Mouse (Mus musculus) CH12.LX (cell line): ENCODE results near the gene Dact3.

ENCODE experiments used
- CHD1 ChIP-seq: IDR thresholded peaks from 2 replicates; pipeline ENCODE4 v1.6.1; 2012; ENCODE audit warnings: low read depth, low read length, improper control_type of control experiment, inconsistent platforms
- CTCF ChIP-seq, 2 experiments: IDR thresholded peaks in 1 of 2; conservative IDR thresholded peaks in 1 of 2; 2 replicates each; pipeline ENCODE4 v1.5.1; 2011 to 2012; ENCODE audit warnings: low read depth in 2 of 2, low read length in 2 of 2, improper control_type of control experiment in 1 of 2, inconsistent platforms in 1 of 2, mild to moderate bottlenecking in 1 of 2, moderate library complexity in 1 of 2
- MAFK ChIP-seq: IDR thresholded peaks from 2 replicates; pipeline ENCODE4 v1.6.1; 2011; ENCODE audit warnings: low read length, improper control_type of control experiment; ENCODE audit not compliant: insufficient replicate concordance
- MAX ChIP-seq: IDR thresholded peaks from 2 replicates; pipeline ENCODE4 v1.6.1; 2011; ENCODE audit warnings: low read length, improper control_type of control experiment
- POLR2A ChIP-seq: IDR thresholded peaks from 2 replicates; pipeline ENCODE4 v1.6.1; 2011; ENCODE audit warnings: low read depth, mild to moderate bottlenecking, improper control_type of control experiment, low read length
- SIN3A ChIP-seq: IDR thresholded peaks from 2 replicates; pipeline ENCODE4 v1.6.1; 2012; ENCODE audit warnings: low read length, improper control_type of control experiment, inconsistent platforms
- TBP ChIP-seq: conservative IDR thresholded peaks from 2 replicates; pipeline ENCODE4 v1.6.1; 2011; ENCODE audit warnings: low read depth, low read length, improper control_type of control experiment
- TCF12 ChIP-seq: IDR thresholded peaks from 2 replicates; pipeline ENCODE4 v1.6.1; 2014; ENCODE audit warnings: low read depth, mild to moderate bottlenecking, inconsistent platforms, low read length, improper control_type of control experiment
- USF1 ChIP-seq: IDR thresholded peaks from 2 replicates; pipeline ENCODE4 v1.6.1; 2014; ENCODE audit warnings: low read depth, mild to moderate bottlenecking, inconsistent platforms, low read length, improper control_type of control experiment
- ZC3H11A ChIP-seq: IDR thresholded peaks from 2 replicates; pipeline ENCODE4 v1.6.1; 2012; ENCODE audit warnings: low read depth, mild to moderate bottlenecking, inconsistent platforms, low read length, improper control_type of control experiment
- ZMIZ1 ChIP-seq: IDR thresholded peaks from 2 replicates; pipeline ENCODE4 v1.6.1; 2012; ENCODE audit warnings: low read depth, mild to moderate bottlenecking, inconsistent platforms, low read length, improper control_type of control experiment

- no peak for TF ChIP-seq ZC3H11A
- TF ChIP-seq MAFK = no peak
- TF ChIP-seq CTCF (conservative IDR thresholded peaks at IDR 0.05 in 1 of 2, IDR thresholded peaks at IDR 0.05 in 1 of 2; ENCODE audit: low read depth in 2 of 2, low read length in 2 of 2) = no peak
- peak; percentile 92 for TF ChIP-seq POLR2A
- TF ChIP-seq USF1 = peak; percentile 5; the same call in 1 of the 2 replicates
- TF ChIP-seq ZMIZ1 = peak; percentile 62; the same call in 1 of the 2 replicates
- TF ChIP-seq TCF12 = peak; percentile 86
- TF ChIP-seq MAX = peak; percentile 77
- peak; percentile 100 for TF ChIP-seq CHD1
- TF ChIP-seq TBP = peak; percentile 92
- peak; percentile 86; the same call in 1 of the 2 replicates for TF ChIP-seq SIN3A
These were observed 49.1 kb downstream of the Dact3 start, which contains the start of gene Calm3 for GRCm38 (mm10) chr7:16924037-16924834.
